Mouse (Mus musculus) kidney, postnatal 14 days (tissue): ENCODE measurements around the gene Agtr1a.

Experiments used
- DNase-seq: peaks from one replicate; pipeline ENCODE4 v3.0.0; 2022; ENCODE audit warnings: mixed read lengths

The Agtr1a gene

GRCm38 (mm10) chr13:30364097-30364625 is 27.9 kb downstream of the Agtr1a start:
- peak; percentile 50 for DNase-seq

GRCm38 (mm10) chr13:30364780-30365179 is 28.5 kb downstream of the Agtr1a start:
- no peak for DNase-seq

- DNase-seq = peak; percentile 66
Observed at GRCm38 (mm10) chr13:30365378-30365777, 29.1 kb downstream of the Agtr1a start.

DNA sequence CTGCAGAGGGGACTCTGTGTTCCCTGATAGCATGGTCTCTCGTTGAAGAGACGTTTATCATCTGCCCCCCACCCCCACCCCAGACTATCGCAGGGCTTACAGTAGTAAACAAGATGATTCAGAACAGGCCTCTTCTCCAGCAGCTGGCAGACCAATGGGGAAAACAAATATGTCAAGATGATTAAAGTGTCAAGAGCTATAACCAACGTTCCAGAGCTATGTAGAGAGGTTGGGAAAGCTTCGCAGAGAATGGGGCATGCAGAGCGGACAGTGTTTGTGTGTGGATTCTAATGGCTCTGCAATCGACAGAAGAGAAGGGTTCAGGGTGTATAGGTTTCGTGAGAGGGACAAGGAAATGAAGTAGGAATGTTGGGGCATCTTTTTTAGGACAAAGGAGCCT is 31.9 kb downstream of the Agtr1a start:
- peak; percentile 46 for DNase-seq

DNA sequence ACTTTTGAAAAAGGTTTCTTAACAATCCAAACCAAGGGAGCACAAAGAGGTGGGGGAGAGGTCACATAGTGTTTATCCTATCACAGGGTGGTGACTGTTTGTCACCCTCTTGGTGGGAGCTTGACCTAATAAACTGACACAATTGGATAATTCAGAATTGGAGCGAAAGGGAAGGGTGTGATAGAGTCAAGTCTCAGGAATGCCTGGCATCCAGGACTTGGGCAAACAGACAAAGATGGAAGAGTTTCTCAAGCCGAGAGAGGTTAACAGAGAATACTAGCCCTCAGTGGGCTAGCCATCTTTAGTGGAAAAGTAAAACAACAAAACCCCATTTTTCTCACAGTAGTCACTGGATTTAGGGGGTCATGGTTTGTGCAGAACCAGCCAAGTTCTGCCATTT is 32.5 kb downstream of the Agtr1a start:
- no peak for DNase-seq

- DNase-seq = no peak
Observed at GRCm38 (mm10) chr13:30378868-30379267, 42.6 kb downstream of the Agtr1a start.

GRCm38 (mm10) chr13:30385183-30385582 is 48.9 kb downstream of the Agtr1a start:
- DNase-seq = no peak

- DNase-seq = no peak
Observed at GRCm38 (mm10) chr13:30394123-30394522, 57.9 kb downstream of the Agtr1a start.

DNA sequence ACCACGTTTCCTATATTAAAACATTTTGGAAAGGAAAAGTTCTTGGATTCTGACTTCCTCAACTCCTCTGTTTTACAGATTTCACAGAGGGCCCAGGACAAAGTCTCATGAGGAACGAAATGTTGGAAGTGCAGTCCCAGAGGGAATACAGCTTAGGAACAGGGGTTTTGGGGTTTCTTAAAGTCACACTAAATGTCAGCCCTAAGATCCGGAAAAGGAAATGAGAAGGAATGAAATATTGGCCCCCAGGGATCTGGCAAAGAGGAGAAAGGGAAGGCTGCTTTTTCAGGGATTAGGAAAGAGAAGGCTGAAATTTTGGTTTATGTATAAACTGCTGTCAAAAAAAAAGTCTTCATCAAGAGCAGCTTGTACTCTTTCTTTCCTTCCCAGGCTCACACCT is 60.2 kb downstream of the Agtr1a start:
- DNase-seq = peak; percentile 59

DNA sequence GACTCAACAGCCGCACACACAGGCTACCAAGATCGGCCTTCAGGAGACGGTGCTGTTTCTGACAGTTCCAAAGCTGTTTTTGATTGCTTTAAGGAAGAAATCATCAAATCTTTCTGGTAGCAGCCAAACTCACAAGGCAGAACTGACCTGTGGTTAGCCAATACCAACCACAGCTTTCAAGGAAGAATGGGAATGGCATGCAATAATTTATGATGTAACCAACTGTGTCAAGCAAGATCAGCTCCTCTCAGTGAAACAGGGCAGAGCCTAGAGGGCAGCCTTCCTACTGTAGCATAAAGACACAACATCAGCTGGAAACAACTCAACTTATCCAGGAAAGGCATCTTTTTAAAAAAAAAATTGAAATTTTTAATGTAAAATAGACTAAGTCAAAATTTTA is 62.6 kb downstream of the Agtr1a start:
- no peak for DNase-seq

DNA sequence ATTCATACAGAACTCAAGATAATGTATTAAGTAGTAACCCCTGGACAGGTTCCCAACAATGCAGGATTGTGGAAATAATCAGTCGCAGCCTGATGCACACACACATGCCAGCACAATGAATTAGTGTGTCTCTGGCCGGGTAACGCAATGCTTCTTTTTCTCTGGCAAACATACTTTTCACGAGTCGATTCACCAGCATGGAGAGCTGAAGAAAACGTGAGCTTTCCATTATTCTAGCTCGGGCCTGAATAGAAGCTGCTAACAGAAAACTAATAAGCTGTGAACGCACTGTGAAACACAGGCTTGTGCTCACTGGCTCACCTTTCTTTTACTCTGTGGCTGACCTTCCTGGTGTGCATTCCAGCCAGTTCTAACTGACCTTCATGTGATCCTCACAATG is 64.4 kb downstream of the Agtr1a start:
- no peak for DNase-seq

DNA sequence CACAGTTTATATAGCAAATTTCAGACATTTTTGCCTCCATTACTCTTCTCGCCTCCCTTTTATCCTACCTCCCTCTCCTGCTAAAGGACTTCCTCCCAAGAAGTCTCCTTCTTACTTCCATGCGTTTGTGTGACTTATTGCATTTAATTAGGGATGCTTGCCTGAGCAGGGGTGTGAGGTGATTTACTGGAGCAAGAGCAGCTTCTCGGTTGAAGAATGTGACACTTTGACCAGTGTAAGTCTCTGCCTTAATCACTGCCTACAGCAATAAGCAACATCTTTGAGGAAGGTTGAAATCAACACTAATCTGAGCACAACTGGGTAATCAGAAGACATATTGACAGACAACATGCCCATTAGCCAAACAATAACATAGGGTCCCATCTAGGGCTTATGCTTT is 67.6 kb downstream of the Agtr1a start:
- DNase-seq = no peak

GRCm38 (mm10) chr13:30418611-30419010 is 82.4 kb downstream of the Agtr1a start:
- no peak for DNase-seq

DNA sequence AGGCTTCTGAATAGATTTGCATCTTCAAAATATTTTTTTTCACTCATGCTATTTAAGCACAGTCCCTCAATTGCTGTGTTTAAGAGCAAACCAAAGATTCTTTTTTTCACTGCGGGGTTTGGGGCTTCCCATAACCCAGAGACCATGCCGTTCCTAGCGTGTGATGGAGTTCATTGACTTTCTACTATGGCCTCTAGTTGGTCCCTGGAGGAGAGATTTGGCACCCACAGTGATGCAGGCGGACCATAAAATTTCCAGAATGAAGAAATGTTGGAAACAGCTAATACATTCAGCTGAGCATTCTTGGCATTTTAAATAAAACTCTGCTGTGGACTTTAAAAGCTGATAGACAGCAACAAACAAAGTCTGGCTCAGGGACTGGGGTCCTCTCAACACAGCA is 90.8 kb downstream of the Agtr1a start:
- peak; percentile 27 for DNase-seq

- DNase-seq = no peak
Observed at GRCm38 (mm10) chr13:30427436-30427835, 91.2 kb downstream of the Agtr1a start.
